ENCODE assay signal across 8 mouse cellular contexts in genomic region chr10:77605368-77605767, GRCm38 (mm10). TPM values are rescaled to one million over a fixed set of nuclear protein-coding genes. Genes with fewer than 3 reads are reported as not detected.
DNase-seq lines count a peak whose midpoint lies in the region; ATAC-seq and TF ChIP-seq lines count a peak whose summit lies in the region.

No protein-coding gene starts in this region.

- no peaks in the 10 kb centered on the region for H3K27me3 ChIP-seq in ES-Bruce4 (ENCODE audit: control insufficient read depth, insufficient read depth, low read length, poor library complexity, severe bottlenecking)
- H3K27me3 ChIP-seq in erythroblast, embryonic 14.5 days (ENCODE audit: control insufficient read depth) = no peaks in the 10 kb centered on the region

- ATAC-seq in megakaryocyte progenitor cell, adult 5-6 weeks (replicated peaks; ENCODE audit: poor library complexity) = peak; percentile 55

- peak overlapping the region; percentile 45 for H3K4me3 ChIP-seq in ES-Bruce4 (ENCODE audit: low read depth, low read length)
- peak overlapping the region; percentile 88 for H3K4me3 ChIP-seq in erythroblast, embryonic 14.5 days (replicated peaks)

- peaks cover 2% of the 10 kb centered on the region for H3K4me1 ChIP-seq in ES-Bruce4 (ENCODE audit: control insufficient read depth, insufficient read depth, low read length)
- peaks cover 43% of the 10 kb centered on the region for H3K4me1 ChIP-seq in erythroblast, embryonic 14.5 days (ENCODE audit: control insufficient read depth)

- no peak for TF ChIP-seq POLR2A in ES-Bruce4 (IDR thresholded peaks at IDR 0.05; ENCODE audit: insufficient read depth, low read length)

- H3K9ac ChIP-seq in ES-Bruce4 (ENCODE audit: low read depth, poor library complexity, severe bottlenecking) = peak overlapping the region; percentile 84

- peak; percentile 85 for DNase-seq in 3T3-L1 (ENCODE audit: low read depth, low spot score)
- peak; percentile 83 for DNase-seq in induced T-regulatory cell, adult 2 months (ENCODE audit: low read depth)
- DNase-seq in thymus, postnatal 4 days = peak; percentile 40
- DNase-seq in urinary bladder, adult 18-20 months (ENCODE audit: low spot score in 2 of 2) = no peak
- no peak for DNase-seq in adrenal gland, adult 18-20 months (ENCODE audit: low spot score in 2 of 2)

- TF ChIP-seq EP300 in ES-Bruce4 (IDR thresholded peaks at IDR 0.05; ENCODE audit: insufficient read depth, low read depth, low read length) = no peak

- H3K36me3 ChIP-seq in ES-Bruce4 (ENCODE audit: control insufficient read depth, insufficient read depth, low read length, poor library complexity, severe bottlenecking) = 0 out of 2 replicates have a peak, but pooled peaks cover 2% of the 10 kb centered on the region
- peaks cover 30% of the 10 kb centered on the region for H3K36me3 ChIP-seq in erythroblast, embryonic 14.5 days (ENCODE audit: control insufficient read depth)

- no peaks in the 10 kb centered on the region for H3K9me3 ChIP-seq in ES-Bruce4 (replicated peaks; ENCODE audit: control insufficient read depth, insufficient read depth, low read length, poor library complexity, severe bottlenecking)
- peaks cover 4% of the 10 kb centered on the region; the same call in 1 of the 2 replicates for H3K9me3 ChIP-seq in erythroblast, embryonic 14.5 days (ENCODE audit: control insufficient read depth, low read length)

- TF ChIP-seq CTCF in ES-Bruce4 (IDR thresholded peaks at IDR 0.05; ENCODE audit: low read depth, low read length) = no peak

- peak overlapping the region; percentile 91 for H3K27ac ChIP-seq in ES-Bruce4 (ENCODE audit: insufficient read depth, low read length)

RNA-seq across cellular contexts. Expression of gene Sumo3, which starts 0.5 kb away (rescaled TPM):
- polyA plus RNA-seq in ES-Bruce4 (2011; ENCODE audit: insufficient read depth, insufficient read length, low read depth, missing spikeins) = 218 and 242 TPM in 2 replicates
- polyA plus RNA-seq in erythroblast, embryonic 14.5 days (2012) = 3.1 and 3.3 TPM in 2 replicates
- total RNA-seq in megakaryocyte progenitor cell, adult 5-6 weeks (2015) = 34.5 and 38.8 TPM in 2 replicates
- total RNA-seq in megakaryocyte progenitor cell, adult 5-6 weeks (2017) = 187 and 212 TPM in 2 replicates
- total RNA-seq in adrenal gland, adult 18-20 months (2021) = 10 to 100 TPM; 91.8 to 98.8 TPM

RNA-seq across cellular contexts. Expression of gene Gm49325, which starts 0.6 kb away (rescaled TPM):
- 50.7 and 57.6 TPM in 2 replicates for polyA plus RNA-seq in ES-Bruce4 (2011; ENCODE audit: insufficient read depth, insufficient read length, low read depth, missing spikeins)
- not detected in 2 replicates for polyA plus RNA-seq in erythroblast, embryonic 14.5 days (2012)
- total RNA-seq in megakaryocyte progenitor cell, adult 5-6 weeks (2015) = not detected in 2 replicates
- total RNA-seq in megakaryocyte progenitor cell, adult 5-6 weeks (2017) = 1.1 TPM in 1 of 2 replicates, not detected in the other
- 10 to 100 TPM; 13.1 to 17.1 TPM for total RNA-seq in adrenal gland, adult 18-20 months (2021)

RNA-seq across cellular contexts. Expression of gene Ube2g2, which starts 16.7 kb away (rescaled TPM):
- 40.2 and 43.2 TPM in 2 replicates for polyA plus RNA-seq in ES-Bruce4 (2011; ENCODE audit: insufficient read depth, insufficient read length, low read depth, missing spikeins)
- 2.6 and 2.9 TPM in 2 replicates for polyA plus RNA-seq in erythroblast, embryonic 14.5 days (2012)
- total RNA-seq in megakaryocyte progenitor cell, adult 5-6 weeks (2015) = 22.8 and 25.1 TPM in 2 replicates
- total RNA-seq in megakaryocyte progenitor cell, adult 5-6 weeks (2017) = 30.4 and 34.2 TPM in 2 replicates
- 10 to 100 TPM; 67.2 to 74.1 TPM for total RNA-seq in adrenal gland, adult 18-20 months (2021)

RNA-seq across cellular contexts. Expression of gene Pttg1ip, which starts 23.8 kb away (rescaled TPM):
- 83.2 and 89.6 TPM in 2 replicates for polyA plus RNA-seq in ES-Bruce4 (2011; ENCODE audit: insufficient read depth, insufficient read length, low read depth, missing spikeins)
- 7.2 and 9.7 TPM in 2 replicates for polyA plus RNA-seq in erythroblast, embryonic 14.5 days (2012)
- total RNA-seq in megakaryocyte progenitor cell, adult 5-6 weeks (2015) = 54.1 and 60.0 TPM in 2 replicates
- total RNA-seq in megakaryocyte progenitor cell, adult 5-6 weeks (2017) = 31.8 and 37.6 TPM in 2 replicates
- total RNA-seq in adrenal gland, adult 18-20 months (2021) = 100 to 1,000 TPM; 175 to 203 TPM

Comparison
In these comparisons a context has a peak if more than half of its experiments do, and no peak if none do; other contexts are left out.
1. DNase-seq: peak in 3T3-L1 (single experiment), induced T-regulatory cell, adult 2 months (single experiment) and thymus, postnatal 4 days (single experiment); none in urinary bladder, adult 18-20 months (0 of 2) and adrenal gland, adult 18-20 months (0 of 2).
2. RNA of gene Gm49325, which starts 0.6 kb away (total RNA-seq): 13.1 to 17.1 TPM in adrenal gland, adult 18-20 months; 1.1 TPM in megakaryocyte progenitor cell, adult 5-6 weeks; every median in the first group is over 4 times any median in the second.